Mouse (Mus musculus) embryonic stem cell, embryonic (primary cell): ENCODE results near the gene Tmem132d.
"Not testable (repeated sequence)": the region's sequence is repeated elsewhere in the genome, so short reads cannot be mapped to it uniquely, and the experiment has no call there.

Experiments
- CTCF ChIA-PET, 4 experiments: fragments of 300-600 bp in 2 of 4; fragments of 350-600 bp in 2 of 4; sonication (Branson Sonifier 250); formaldehyde crosslinking; loops; one replicate each; lab custom pipeline; 2022; ENCODE audit warnings: inconsistent platforms in 2 of 4; lab: Charles Lee
- POLR2A ChIA-PET, 4 experiments: fragments of 300-600 bp in 2 of 4; fragments of 350-600 bp in 2 of 4; sonication (Branson Sonifier 250); formaldehyde crosslinking; loops; one replicate each; lab custom pipeline; 2022; ENCODE audit warnings: antibody characterized with exemption in 4 of 4, inconsistent platforms in 1 of 4; lab: Charles Lee

The Tmem132d gene

DNA sequence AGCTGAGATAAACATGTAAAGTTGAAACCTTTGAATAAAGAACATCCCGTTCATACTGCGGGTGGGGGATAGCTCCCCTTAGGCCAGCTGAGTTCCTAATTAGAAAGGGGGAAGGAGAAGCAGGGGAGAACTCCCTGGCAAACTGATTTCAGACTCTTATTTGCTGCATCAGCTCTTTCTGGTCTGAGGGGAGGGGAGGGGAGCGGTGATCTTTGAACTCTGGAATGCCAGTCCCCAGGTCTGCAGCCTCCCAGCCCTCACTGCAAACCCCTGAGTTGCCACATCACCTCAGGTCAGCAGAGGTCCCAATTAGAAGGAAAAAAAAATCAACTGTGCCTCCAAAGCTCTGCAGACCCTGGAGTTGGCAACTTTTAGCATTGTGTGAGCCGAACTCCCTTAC is 482.3 kb downstream of the Tmem132d start:
- ChIA-PET POLR2A (no interaction called here), CTCF (interaction anchor here in 1 of 4 experiments (0.6 kb wide), 1 partner anchor 863 kb away, joined by 3 read pairs; no protein-coding TSS in a partner anchor)

GRCm38 (mm10) chr5:127947275-127947674 is 485.6 kb downstream of the Tmem132d start:
- CTCF ChIA-PET = interaction anchor here (0.5 to 1.6 kb wide), 28 partner anchors 9 to 785 kb away, joined by 3 to 9 read pairs (median 4); no protein-coding TSS in a partner anchor
- POLR2A ChIA-PET = no interaction called here

GRCm38 (mm10) chr5:127942171-127942570 is 490.7 kb downstream of the Tmem132d start:
- POLR2A ChIA-PET = not testable (repeated sequence)

GRCm38 (mm10) chr5:127937914-127938313 is 495.0 kb downstream of the Tmem132d start:
- POLR2A ChIA-PET = interaction anchor here in 1 of 4 experiments (0.6 kb wide), 1 partner anchor 632 kb away, joined by 3 read pairs; no protein-coding TSS in a partner anchor
- CTCF ChIA-PET = interaction anchor here (0.6 to 1.7 kb wide), 12 partner anchors 9 to 499 kb away, joined by 3 to 9 read pairs (median 4); no protein-coding TSS in a partner anchor

More at GRCm38 (mm10) chr5:127942171-127942570, 490.7 kb downstream of the Tmem132d start:
- CTCF ChIA-PET = not testable (repeated sequence)

DNA sequence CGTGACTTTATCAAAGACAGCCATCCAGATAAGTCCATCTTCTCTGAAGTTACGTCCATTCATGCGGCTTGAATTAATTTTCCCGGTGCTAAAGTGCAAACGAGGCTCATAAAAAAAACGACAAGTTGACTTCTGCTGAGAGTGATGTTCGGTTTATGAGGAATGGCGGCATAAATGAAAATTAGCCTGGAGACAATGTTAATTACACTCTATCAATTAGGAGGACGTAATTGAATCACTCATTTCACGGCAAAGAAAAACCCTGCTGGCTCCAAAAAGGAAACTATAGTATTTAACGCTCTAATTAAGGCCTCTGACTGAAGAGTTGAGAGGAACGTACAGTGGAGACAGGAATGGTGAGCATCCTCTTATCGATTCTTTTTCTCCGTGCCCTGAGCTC is 503.2 kb downstream of the Tmem132d start:
- ChIA-PET POLR2A (no interaction called here), CTCF (interaction anchor here in 1 of 4 experiments (1.5 kb wide), 1 partner anchor 18 kb away, joined by 4 read pairs; no protein-coding TSS in a partner anchor)

DNA sequence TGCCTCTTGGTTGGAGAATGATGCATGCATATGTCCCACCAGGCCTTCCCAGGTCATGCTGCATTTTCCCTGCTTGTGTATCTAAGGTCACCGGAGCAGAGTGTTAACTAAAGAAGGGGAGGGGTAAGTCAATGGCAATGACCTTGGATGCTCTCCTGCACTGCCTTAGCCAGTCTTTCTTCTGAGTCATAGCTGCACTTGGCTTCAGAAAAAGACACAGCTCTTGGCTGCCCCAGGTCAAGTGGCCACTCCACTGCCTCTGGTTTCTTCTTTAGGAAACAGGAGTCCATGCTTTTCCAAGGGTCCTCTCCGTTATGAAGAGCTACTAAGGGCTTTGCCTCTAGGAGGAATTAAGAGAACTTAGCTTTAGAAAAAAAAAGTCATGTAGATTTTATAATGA is 506.2 kb downstream of the Tmem132d start:
- ChIA-PET CTCF (interaction anchor here in 2 of 4 experiments (0.6 to 2.1 kb wide), 3 partner anchors 11 to 362 kb away, joined by 3 to 4 read pairs (median 3); no protein-coding TSS in a partner anchor), POLR2A (interaction anchor here in 1 of 4 experiments (1.1 kb wide), 1 partner anchor 34 kb away, joined by 3 read pairs; no protein-coding TSS in a partner anchor)

DNA sequence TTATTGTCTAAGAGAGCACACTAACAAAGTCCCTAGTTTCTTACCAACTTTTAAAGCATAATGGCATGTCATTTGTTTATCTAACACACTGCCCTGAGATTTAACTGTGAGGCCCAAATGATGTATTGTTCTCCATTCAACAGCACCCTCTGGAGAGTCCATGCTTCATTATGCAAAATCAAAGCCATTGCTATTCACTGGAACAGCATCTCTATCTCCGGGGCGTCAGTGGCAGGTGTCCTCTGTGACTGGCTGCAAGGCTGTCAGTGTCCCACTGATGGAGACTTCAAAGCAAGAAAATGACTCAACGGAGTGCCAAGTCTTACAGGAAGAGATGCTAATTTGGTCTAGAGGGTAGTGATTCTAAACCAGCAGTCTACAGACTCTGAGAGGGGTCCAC is 508.8 kb downstream of the Tmem132d start:
- CTCF ChIA-PET = no interaction called here
- POLR2A ChIA-PET = no interaction called here

DNA sequence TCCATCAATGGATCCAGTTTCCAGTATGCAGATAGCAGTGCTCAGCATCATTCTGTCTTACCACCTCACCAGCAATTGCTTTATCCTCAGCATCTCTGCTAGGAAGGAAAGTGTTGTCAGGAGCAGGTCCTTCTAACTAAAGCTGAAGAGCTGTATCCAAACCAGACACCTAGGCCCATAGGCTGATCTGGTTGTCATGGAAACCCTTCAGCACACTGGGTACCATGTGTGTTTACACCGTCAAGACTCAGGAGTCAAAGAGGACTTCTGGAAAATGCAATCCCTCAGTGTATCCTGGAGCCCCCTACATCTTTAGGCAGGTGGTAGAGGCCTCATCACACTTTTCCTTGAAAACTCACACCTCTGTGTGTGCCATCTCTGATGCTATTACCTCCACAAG is 513.7 kb downstream of the Tmem132d start:
- CTCF ChIA-PET = interaction anchor here in 1 of 4 experiments (0.6 kb wide), 1 partner anchor 524 kb away, joined by 5 read pairs; no protein-coding TSS in a partner anchor
- POLR2A ChIA-PET = interaction anchor here in 1 of 4 experiments (0.6 kb wide), 1 partner anchor 442 kb away, joined by 3 read pairs; no protein-coding TSS in a partner anchor

- ChIA-PET CTCF (interaction anchor here in 2 of 4 experiments (0.6 kb wide), 2 partner anchors 27 to 525 kb away, joined by 3 to 5 read pairs; no protein-coding TSS in a partner anchor), POLR2A (interaction anchor here in 1 of 4 experiments (0.6 kb wide), 1 partner anchor 441 kb away, joined by 3 read pairs; no protein-coding TSS in a partner anchor)
These were observed 514.5 kb downstream of the Tmem132d start for GRCm38 (mm10) chr5:127918376-127918775.

GRCm38 (mm10) chr5:127914157-127914556 is 518.7 kb downstream of the Tmem132d start:
- POLR2A ChIA-PET = no interaction called here
- CTCF ChIA-PET = no interaction called here

DNA sequence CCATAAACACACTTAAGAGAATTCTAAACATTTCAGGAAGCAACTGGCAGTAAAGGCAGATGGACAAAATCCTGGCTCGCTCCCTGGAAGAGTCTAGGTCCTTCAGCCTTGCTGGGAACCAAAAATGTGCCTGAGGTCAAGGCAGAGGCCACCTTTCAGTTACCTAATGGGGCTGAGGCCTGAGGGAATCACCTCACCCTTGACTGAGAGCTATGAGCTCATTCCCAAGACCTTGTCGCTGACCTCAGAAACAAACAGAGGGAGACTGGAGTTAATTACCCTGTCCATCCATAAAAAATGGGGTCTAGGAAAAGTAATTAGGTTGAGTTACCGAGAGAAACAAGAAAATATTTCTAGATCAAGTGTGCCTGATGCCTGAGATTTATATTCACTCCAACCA is 521.3 kb downstream of the Tmem132d start:
- CTCF ChIA-PET = no interaction called here
- POLR2A ChIA-PET = no interaction called here

DNA sequence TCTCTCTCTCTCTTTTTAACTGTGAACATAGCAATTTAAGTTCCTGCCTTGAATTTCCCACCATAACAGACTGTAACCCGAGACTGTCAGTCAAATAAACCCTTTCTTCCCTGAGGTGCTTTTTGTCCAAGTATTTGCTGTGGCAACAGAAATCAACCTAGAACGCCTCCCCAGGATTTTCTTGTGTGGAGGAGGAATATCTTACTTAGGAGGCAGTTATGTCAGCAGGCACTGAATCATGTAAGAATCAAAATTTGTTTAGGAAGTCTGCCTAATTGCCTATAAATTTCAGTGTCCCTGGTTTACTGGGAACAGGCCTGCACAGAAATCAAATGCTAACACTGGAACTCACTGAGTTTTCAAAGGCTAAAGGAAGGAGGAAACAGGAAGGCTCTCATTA is 522.5 kb downstream of the Tmem132d start:
- CTCF ChIA-PET = no interaction called here
- POLR2A ChIA-PET = no interaction called here

GRCm38 (mm10) chr5:127895176-127895575 is 537.7 kb downstream of the Tmem132d start:
- ChIA-PET CTCF (interaction anchor here in 1 of 4 experiments (0.6 kb wide), 1 partner anchor 443 kb away, joined by 3 read pairs; no protein-coding TSS in a partner anchor), POLR2A (interaction anchor here in 1 of 4 experiments (0.8 kb wide), 1 partner anchor 9 kb away, joined by 3 read pairs; no protein-coding TSS in a partner anchor)

DNA sequence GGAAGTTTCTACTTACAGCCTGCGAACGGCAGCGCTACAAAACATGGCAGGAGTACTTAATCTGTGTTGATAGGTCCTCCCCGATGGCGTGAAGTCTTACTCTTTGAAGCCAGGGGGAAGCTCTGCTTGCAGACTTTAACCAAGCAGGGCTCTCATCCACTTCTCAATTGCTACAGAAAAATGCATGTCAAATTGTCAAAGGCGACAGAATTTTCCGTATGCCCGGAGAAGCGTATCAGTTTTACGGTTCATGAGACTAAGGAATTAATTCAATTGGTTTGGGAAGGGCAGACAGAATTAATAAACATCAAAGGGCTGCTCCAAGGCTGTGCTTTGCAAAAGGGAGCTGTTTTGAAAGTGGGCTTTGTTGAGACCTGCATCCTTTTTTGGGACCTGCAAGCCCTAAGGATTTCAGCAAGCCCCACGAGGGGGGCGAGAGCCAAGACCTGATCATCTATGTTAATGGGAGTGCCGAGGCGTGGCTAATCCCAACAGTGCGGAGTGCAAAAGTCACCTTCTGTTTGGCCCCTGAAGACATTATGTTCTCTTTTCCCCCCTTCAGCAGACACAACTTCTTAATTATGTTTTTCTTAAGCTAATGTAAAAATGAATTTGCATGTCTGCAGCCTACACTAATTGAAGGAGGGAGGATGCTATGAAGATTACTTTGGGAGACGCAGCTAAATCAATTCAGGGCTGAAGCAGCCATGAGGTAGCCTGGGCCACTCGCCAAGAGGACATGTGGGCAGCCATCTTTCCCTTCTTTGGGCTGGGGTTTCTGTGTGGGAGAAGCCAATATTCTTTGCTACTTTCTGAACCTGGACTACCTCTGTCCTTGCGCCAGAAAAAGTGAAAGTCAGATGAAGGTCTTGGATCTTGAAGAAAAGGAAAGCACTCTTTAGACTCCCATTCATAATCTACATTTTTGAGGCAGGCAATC is 547.0 kb downstream of the Tmem132d start:
- CTCF ChIA-PET = interaction anchor here (0.5 to 1.2 kb wide), 10 partner anchors 12 to 253 kb away, joined by 3 to 8 read pairs (median 3); partner anchors contain the start of gene Slc15a4 (in 1 of the 4)
- POLR2A ChIA-PET = interaction anchor here in 2 of 4 experiments (0.6 to 0.8 kb wide), 2 partner anchors 9 to 598 kb away, joined by 3 to 9 read pairs; no protein-coding TSS in a partner anchor

DNA sequence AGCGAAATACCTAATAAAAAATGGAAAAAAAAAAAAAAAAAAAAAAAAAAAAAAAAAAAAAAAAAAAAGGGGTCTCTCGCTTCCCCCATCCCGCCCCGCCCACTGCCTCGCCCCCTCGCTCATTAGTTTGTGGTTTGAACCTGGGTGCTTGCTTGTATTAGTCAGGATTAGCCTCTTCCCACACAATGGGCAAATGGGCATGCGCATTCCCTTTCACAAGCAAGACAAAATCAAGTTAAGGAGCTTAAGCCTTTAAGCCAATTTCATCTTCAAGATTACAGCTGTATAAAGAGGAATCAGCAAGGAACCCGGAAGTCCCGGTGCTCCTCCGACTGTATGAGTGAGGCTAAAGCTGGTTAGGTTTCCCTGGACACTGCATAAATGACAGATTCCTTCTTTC is 549.9 kb downstream of the Tmem132d start:
- ChIA-PET CTCF (interaction anchor here in 3 of 4 experiments (0.7 to 2.3 kb wide), 6 partner anchors 8 to 821 kb away, joined by 3 to 14 read pairs (median 4); no protein-coding TSS in a partner anchor), POLR2A (interaction anchor here in 3 of 4 experiments (0.8 to 1.3 kb wide), 5 partner anchors 8 to 11 kb away, joined by 3 to 5 read pairs (median 3); no protein-coding TSS in a partner anchor)

GRCm38 (mm10) chr5:127874461-127874860 is 558.4 kb downstream of the Tmem132d start:
- ChIA-PET POLR2A (interaction anchor here in 2 of 4 experiments (1.1 to 1.2 kb wide), 2 partner anchors 8 to 9 kb away, joined by 3 to 5 read pairs; no protein-coding TSS in a partner anchor), CTCF (interaction anchor here in 3 of 4 experiments (0.6 to 2.1 kb wide), 5 partner anchors 8 to 11 kb away, joined by 3 to 14 read pairs (median 3); no protein-coding TSS in a partner anchor)

GRCm38 (mm10) chr5:127865157-127865556 is 567.7 kb downstream of the Tmem132d start:
- ChIA-PET POLR2A (no interaction called here), CTCF (interaction anchor here in 1 of 4 experiments (1.0 to 1.2 kb wide), 2 partner anchors 19 to 20 kb away, joined by 3 to 4 read pairs; no protein-coding TSS in a partner anchor)

DNA sequence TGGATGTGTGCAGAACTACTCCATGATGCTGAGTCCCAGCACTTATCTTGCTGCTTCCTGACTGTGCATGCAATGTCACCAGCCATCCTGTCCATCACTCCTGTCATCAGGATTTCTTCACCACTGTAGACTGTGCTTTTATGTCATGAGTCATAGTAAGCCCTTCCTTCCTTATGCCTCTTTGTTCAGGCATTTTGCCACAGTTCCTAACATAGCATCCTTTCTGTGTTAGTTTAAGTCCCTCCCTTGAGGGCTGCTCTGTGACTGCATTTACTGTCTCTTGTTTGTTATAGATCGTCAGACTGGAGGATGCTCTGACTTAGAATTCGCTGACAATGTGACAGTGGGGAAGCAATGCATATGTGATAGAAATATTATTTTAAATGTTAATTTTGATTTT is 573.2 kb downstream of the Tmem132d start:
- ChIA-PET POLR2A (no interaction called here), CTCF (no interaction called here)
